Mouse (Mus musculus) brain, embryonic 14.5 days (tissue): Measurements from ENCODE around the gene Btc.

Experiments used
- CTCF ChIP-seq: fragments of 200-500 bp; IDR thresholded peaks from 2 replicates; pipeline ENCODE4 v1.5.1; 2012; ENCODE audit warnings: inconsistent platforms, mild to moderate bottlenecking, moderate library complexity, borderline replicate concordance; ENCODE audit not compliant: insufficient read depth, insufficient read length; ENCODE audit errors: extremely low read depth
- POLR2A ChIP-seq: fragments of 200-500 bp; IDR thresholded peaks from 2 replicates; pipeline ENCODE4 v1.6.1; 2012; ENCODE audit warnings: mild to moderate bottlenecking, inconsistent platforms, borderline replicate concordance; ENCODE audit not compliant: poor library complexity, insufficient read depth, insufficient read length, severe bottlenecking; ENCODE audit errors: extremely low read depth

DNA sequence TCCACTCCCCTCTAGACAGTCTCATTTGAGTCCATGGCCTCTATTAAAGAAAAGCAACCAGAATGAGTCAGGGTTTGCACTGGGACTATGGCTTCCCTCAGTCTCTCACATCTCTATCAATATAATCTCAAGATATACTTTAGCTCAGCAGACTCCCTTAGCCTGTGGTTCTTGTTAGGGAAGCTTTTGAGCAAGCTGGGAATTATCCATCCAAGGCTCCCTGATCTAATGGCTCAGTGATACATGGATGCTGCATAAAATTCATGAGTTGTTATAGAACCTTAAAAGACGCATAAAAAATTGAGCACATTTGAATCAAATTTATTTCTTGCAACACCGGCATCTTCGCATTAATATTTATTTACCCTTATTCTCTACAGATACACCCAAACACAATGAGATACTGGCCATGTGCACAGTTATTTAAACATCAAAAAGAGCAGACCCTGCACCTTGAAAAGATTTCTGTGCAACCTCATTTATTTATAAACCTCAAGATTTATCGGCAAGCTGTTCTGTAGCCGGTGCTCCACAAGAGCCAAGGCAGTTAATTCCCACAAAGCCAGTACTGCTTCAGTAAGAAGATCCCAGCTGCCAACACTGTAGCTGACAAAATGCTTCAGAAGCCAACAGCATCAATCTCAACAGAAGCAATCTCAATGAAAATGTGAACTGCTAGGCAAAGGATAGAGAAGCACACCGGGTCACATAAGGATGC, 39.4 kb downstream of the Btc start:
- TF ChIP-seq CTCF (no peak), POLR2A (no peak)
